Mouse (Mus musculus) heart, postnatal 14 days (tissue): ENCODE data around the gene Pcsk7. TPM values are rescaled to one million over a fixed set of nuclear protein-coding genes. Genes with fewer than 3 reads are reported as not detected.

ENCODE experiments used
- DNase-seq, 2 experiments: peaks; one replicate each; pipeline ENCODE4 v3.0.0; 2021 to 2022
- intact Hi-C: fragments of 180-260 bp; cut with DNase I; formaldehyde crosslinking; loops from one replicate; pipeline ENCODE4 v1.15.1; 2025
- total RNA-seq, 2 experiments: library from RNA; stranded (reverse); gene quantifications; 2 replicates each; pipeline ENCODE4 v1.2.3; 2021

The Pcsk7 gene
- total RNA-seq, 2 experiments from 2014 or later, result 23.3 to 24.5 TPM

DNA sequence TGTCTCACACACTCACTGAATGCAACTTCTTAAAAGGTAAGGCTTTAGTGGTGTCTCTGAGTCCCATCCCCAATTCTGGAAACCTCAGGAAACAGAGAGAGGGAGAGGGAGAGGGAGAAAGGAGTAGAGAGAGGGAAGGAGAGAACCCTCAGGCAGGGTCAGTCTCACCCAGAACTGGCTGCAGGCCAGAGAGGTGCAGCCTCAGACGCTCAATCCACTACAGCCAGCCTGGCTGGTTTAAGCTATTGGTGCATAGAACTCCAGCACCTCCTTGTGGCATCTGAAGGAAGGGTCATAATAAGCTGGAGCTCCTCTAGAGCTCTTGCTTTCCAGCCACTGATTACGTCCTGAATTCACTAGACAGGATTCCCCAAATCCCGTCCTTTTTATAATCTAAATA lies 30.6 kb downstream of the Pcsk7 start:
- DNase-seq, result peak; percentile 68 to 80
- intact Hi-C loops, result loop anchor here (1.0 kb wide), 1 partner anchor 26 kb away; no protein-coding TSS in a partner anchor

GRCm38 (mm10) chr9:45938088-45938487 lies 31.8 kb downstream of the Pcsk7 start:
- DNase-seq, result peak; percentile 40 to 49
- intact Hi-C loops, result no loop called here

- no peak for DNase-seq
- intact Hi-C loops, result no loop called here
Observed at GRCm38 (mm10) chr9:45938952-45939637, 32.8 kb downstream of the Pcsk7 start.

GRCm38 (mm10) chr9:45939794-45940193 lies 33.5 kb downstream of the Pcsk7 start:
- no peak for DNase-seq
- intact Hi-C loops, result no loop called here

GRCm38 (mm10) chr9:45941329-45941888 lies 35.1 kb downstream of the Pcsk7 start:
- no peak for DNase-seq
- intact Hi-C loops, result no loop called here

- intact Hi-C loops, result no loop called here
Observed at GRCm38 (mm10) chr9:45942464-45942863, 36.2 kb downstream of the Pcsk7 start.

DNA sequence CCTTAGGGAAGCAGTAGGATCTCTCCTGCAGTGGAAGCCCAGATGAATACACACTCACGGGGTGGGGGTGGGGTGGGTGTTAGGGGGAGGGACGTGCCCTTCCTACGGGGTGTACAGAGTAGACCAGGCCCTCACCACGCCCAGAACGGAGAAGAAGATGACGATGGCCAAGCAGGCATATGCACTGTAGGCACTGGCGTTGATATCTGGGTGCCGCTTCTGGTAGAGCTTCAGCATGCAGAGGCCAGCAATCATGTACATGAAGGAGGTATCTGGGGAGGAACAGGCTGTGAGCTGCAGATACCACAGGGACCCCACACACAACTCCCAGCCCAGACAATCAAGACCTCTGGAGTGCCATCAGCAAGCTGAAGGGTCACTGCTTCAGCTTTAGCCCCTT lies 36.6 kb downstream of the Pcsk7 start:
- intact Hi-C loops, result no loop called here

More at GRCm38 (mm10) chr9:45942464-45942863, 36.2 kb downstream of the Pcsk7 start:
- DNase-seq, result no peak

DNA sequence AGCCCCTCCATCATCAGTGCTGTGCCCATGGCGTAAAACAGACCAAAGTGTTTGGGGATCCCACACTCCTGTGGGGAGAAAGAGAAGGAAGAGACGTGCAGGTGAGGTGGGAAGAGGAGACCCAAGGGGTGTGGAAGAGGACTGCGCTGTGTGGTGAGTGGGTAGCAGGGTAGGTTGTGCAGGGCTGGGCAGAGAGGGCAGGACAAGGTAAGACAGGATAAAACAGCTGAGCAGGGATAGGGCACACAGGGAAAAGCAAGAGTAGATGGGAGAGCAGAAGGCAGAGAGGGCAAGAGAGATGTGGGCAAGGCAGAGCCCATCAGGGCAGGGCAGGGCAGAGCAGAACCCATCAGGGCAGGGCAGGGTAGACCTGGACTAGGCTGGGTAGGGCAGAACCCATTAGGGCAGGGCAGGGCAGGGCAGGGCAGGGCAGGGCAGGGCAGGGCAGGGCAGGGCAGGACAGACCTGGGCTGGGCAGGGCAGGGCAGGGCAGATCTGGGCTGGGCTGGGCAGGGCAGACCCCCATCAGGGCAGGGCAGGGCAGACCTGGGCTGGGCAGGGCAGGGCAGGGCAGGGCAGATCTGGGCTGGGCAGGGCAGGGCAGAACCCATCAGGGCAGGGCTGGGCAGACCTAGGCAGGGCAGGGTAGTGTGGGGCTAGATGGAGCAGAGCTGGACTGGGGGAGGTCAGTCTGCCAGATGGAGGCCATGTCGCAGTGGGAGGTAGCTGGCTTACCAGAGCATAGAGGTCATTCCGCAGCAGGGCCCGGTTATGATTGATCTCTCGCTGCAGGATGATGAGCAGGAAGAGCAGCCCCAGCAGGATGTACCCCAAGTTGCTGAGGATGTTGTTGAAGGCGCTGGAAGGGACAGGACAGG lies 37.6 kb downstream of the Pcsk7 start:
- intact Hi-C loops, result no loop called here
- DNase-seq, result no peak

More for the DNA sequence above, 36.6 kb downstream of the Pcsk7 start:
- DNase-seq, result no peak

DNA sequence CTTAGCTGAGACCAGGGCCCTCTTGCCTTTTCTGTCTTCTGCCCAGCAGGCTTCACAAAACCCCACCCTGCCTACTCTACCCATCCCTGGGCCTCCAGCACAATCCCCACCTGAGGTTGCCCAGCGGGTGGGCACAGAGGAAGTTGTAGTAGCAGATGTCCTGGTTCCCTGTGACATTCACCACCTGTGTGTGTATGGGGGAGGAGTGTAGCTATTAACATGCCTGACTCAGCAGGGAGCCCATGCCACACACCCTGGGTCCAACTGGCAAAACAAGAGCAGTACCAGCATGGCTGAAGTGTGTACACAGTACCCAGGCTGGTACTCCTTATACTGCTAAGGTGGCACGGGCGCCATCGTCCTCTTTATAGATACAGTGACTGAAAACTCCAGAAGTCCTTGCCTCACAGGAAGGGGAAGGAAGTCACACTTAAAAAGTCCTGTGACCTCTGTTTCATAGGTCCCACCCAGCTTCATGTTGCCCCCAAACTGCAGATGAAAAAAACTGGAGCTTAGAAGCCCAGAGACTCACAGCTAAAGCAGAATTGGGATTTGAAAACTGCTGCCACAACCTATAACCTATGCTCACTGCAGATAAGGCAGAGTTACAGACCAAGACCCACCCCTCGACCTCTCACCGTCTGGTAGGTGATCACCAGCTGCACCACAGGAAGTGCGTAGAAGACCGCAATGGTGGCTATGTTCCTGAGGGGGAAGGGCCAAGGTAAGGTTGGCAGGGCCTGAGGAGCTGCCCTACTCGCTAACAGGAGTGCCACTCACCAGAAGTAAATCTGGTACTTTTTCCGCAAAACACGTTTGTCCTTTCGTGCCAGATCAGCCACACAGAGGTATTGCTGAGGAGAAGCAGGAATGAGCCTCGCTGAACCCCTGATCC lies 38.5 kb downstream of the Pcsk7 start:
- intact Hi-C loops, result no loop called here

GRCm38 (mm10) chr9:45945721-45946120 lies 39.4 kb downstream of the Pcsk7 start:
- intact Hi-C loops, result no loop called here
- DNase-seq, result no peak

More for the DNA sequence above, 38.5 kb downstream of the Pcsk7 start:
- DNase-seq, result no peak

DNA sequence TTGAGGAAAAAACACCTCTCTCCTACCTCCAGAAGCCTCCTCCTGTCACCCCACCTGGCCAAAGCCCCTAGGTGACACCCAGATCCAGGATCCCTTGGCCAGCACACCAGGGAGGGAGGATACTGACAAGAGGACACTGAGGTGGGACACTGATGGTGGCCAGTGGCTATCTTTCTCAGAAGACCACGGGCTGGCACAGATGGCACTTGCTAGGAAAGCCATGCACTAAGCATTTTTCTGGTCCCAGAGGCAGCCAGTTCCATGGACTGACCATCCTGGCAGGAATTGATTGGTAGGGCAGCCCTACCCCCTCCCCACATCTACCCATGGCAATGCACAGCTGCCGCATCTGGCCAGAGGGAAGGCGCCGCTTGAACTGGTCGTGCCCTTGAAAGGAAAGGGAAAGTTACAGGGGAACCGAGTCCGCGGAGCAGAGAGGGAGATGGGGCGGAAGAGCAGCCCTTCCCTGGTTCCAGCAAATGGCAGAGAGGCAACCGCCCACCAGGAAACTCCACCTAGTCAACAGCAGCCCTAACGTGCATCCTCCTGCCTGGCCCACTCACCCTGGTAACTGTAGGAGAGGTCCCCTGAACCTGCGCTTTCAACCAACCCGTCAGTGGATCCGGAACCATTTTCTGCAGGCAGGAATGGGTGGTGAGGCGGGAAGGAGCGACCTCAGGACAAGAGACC lies 40.0 kb downstream of the Pcsk7 start:
- intact Hi-C loops, result no loop called here
- DNase-seq, result no peak

- DNase-seq, result no peak
- intact Hi-C loops, result no loop called here
Observed at GRCm38 (mm10) chr9:45946872-45947183, 40.5 kb downstream of the Pcsk7 start.

DNA sequence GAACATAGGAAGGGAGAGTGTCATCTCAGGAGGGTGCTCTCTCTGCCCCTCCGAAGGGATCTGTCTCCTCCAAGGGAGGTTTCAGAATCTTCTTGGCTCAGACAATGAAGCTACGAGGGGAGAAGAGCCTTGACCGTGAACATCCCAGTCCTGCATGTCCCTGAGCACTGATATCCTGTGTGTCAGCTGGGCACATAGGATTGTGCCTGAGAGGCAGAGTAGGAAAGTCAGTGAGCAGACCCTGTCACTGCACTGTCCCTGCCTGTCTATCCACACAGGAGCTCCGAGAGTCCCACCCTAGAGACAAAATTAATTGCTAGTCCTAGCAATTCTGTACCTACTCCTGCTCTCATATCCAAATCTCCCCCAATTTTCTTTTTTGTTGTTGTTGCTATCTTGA lies 45.8 kb downstream of the Pcsk7 start:
- intact Hi-C loops, result loop anchor here (5.0 kb wide), 1 partner anchor 40 kb away; no protein-coding TSS in a partner anchor
- DNase-seq, result no peak

DNA sequence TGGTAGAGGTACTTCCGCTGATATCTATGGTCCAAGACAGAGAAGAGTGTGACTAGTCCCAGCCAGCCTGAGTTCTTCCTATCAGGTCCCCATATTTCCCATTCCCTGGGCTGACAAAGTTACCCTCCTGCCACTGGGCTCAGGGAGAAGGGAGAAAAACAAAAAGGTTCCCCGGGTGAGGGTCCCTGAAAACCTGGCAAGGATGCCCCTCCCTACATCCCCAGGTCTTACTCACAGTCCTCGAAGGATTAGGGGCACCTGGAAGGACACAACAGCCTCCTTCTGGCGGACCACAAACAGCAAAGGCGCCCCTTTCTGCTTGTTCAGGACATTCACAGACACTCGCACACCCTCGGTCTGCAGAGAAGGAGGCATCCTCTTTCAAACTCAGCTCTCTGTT lies 46.6 kb downstream of the Pcsk7 start:
- intact Hi-C loops, result loop anchor here (5.0 kb wide), 1 partner anchor 41 kb away; no protein-coding TSS in a partner anchor
- no peak for DNase-seq

- no peak for DNase-seq
- intact Hi-C loops, result loop anchor here (5.0 kb wide), 1 partner anchor 41 kb away; no protein-coding TSS in a partner anchor
Observed at GRCm38 (mm10) chr9:45953511-45954293, 47.4 kb downstream of the Pcsk7 start.

- intact Hi-C loops, result loop anchor here (5.0 kb wide), 1 partner anchor 42 kb away; no protein-coding TSS in a partner anchor
- DNase-seq, result peak; percentile 52 to 60
Observed at GRCm38 (mm10) chr9:45954294-45955106, 48.2 kb downstream of the Pcsk7 start.

GRCm38 (mm10) chr9:45955107-45955963 lies 49.0 kb downstream of the Pcsk7 start, which contains the start of gene Sidt2:
Gene Sidt2 (minus strand): TSS chr9:45955258.
- peak; percentile 92 to 93 for DNase-seq
- intact Hi-C loops, result no loop called here
